8 mouse cellular contexts compared by ENCODE assay signal in the genomic region with DNA sequence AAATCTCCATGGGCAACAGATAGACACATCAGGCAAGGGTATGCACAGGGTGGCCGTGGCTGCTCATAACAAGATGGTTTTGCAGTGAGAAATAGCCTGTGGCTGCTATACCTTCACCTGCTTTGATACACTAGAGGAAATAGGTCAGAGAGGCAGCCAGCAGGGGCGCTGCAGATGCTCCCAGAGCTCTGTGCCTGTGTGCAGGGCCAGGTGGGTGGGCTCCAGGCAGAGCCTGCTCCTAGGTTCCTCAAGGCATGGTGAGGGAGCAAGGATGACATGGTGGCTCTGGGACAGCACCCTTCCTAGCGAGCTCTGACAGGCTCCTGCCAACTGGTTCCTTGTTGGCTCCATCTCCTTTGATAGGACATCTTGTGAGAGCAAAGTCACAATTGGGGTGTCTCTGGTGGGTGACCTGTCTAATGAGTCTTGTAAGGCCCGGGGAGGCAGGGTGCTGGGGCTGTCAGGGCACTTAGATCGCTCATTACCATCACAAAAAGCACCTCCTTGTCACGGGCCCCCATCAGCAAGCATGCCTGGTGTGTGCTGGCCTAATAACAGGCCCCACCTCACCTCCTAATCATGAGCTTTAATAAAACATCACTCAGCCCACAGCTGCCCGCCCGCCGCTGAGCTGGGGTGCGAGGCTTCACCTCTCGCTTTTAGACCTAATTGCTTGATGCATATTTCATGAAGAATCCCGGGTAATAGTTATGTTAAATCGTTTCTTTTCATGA. TPM values are rescaled to one million over a fixed set of nuclear protein-coding genes. Genes with fewer than 3 reads are reported as not detected.
A peak's percentile ranks its signal among the peaks of the same experiment; 100 is the strongest.
DNase-seq lines count a peak whose midpoint lies in the region; ATAC-seq and TF ChIP-seq lines count a peak whose summit lies in the region.

No protein-coding gene starts in this region.

- no peaks in the 10 kb centered on the region for H3K9me3 ChIP-seq in kidney, embryonic 16.5 days (ENCODE audit: low read length)
- no peaks in the 10 kb centered on the region for H3K9me3 ChIP-seq in ES-E14 (ENCODE audit: control insufficient read depth, insufficient read depth, low read depth, low read length)
- no peaks in the 10 kb centered on the region for H3K9me3 ChIP-seq in forebrain, embryonic 13.5 days (replicated peaks)
- H3K9me3 ChIP-seq in midbrain, embryonic 16.5 days (replicated peaks; ENCODE audit: control insufficient read depth, low read length, poor library complexity, severe bottlenecking): no peaks in the 10 kb centered on the region

- no peak overlapping the region for H3K4me2 ChIP-seq in kidney, embryonic 16.5 days (replicated peaks; ENCODE audit: low read depth, low read length)
- 0 out of 2 replicates have a peak overlapping the region, but pooled peaks have one; percentile 7 for H3K4me2 ChIP-seq in forebrain, embryonic 13.5 days
- no peak overlapping the region for H3K4me2 ChIP-seq in midbrain, embryonic 16.5 days (ENCODE audit: low read length)

- no peak overlapping the region for H3K9ac ChIP-seq in kidney, embryonic 16.5 days (replicated peaks; ENCODE audit: low read length)
- H3K9ac ChIP-seq in ES-E14 (ENCODE audit: insufficient read depth, low read depth, low read length, poor library complexity, severe bottlenecking): no peak overlapping the region
- no peak overlapping the region for H3K9ac ChIP-seq in forebrain, embryonic 13.5 days
- H3K9ac ChIP-seq in midbrain, embryonic 16.5 days (ENCODE audit: low read depth, low read length): no peak overlapping the region

- peaks cover 12% of the 10 kb centered on the region for H3K4me1 ChIP-seq in kidney, embryonic 16.5 days (ENCODE audit: insufficient read depth, low read length)
- peaks cover 8 to 27% of the 10 kb centered on the region in 2 experiments for H3K4me1 ChIP-seq in ES-E14 (ENCODE audit: control insufficient read depth in 2 of 2, insufficient read depth in 2 of 2, low read length in 2 of 2, poor library complexity in 1 of 2)
- peaks cover 73% of the 10 kb centered on the region for H3K4me1 ChIP-seq in forebrain, embryonic 13.5 days
- H3K4me1 ChIP-seq in midbrain, embryonic 16.5 days (ENCODE audit: control insufficient read depth, insufficient read depth, low read length): peaks cover 4% of the 10 kb centered on the region; the same call in 1 of the 2 replicates

- H3K36me3 ChIP-seq in kidney, embryonic 16.5 days (ENCODE audit: insufficient read depth, low read length): no peaks in the 10 kb centered on the region
- peaks cover 4% of the 10 kb centered on the region; the same call in 1 of the 2 replicates for H3K36me3 ChIP-seq in ES-E14 (ENCODE audit: control insufficient read depth, insufficient read depth, low read length, poor library complexity, severe bottlenecking)
- peaks cover 5% of the 10 kb centered on the region; the same call in 1 of the 2 replicates for H3K36me3 ChIP-seq in forebrain, embryonic 13.5 days (ENCODE audit: poor library complexity, severe bottlenecking)
- H3K36me3 ChIP-seq in midbrain, embryonic 16.5 days (ENCODE audit: control insufficient read depth, insufficient read depth, low read length): no peaks in the 10 kb centered on the region

- in situ Hi-C loops in ES-E14 (cut with MboI; ENCODE audit: low sequenced_read_pairs in 2 of 2, unreplicated experiment in 2 of 2): no loop called here

- no peak for ATAC-seq in kidney, embryonic 16.5 days (ENCODE audit: low FRiP score, low TSS enrichment)
- peak; percentile 78 for ATAC-seq in forebrain, embryonic 13.5 days
- ATAC-seq in midbrain, embryonic 16.5 days: peak; percentile 61; the same call in 1 of the 2 replicates
- no peak for ATAC-seq in erythroid progenitor cell, adult 5-6 weeks (replicated peaks; ENCODE audit: low FRiP score, poor library complexity, severe bottlenecking)

- DNase-seq in kidney, postnatal 4 days: peak; percentile 70 to 77
- DNase-seq in ES-E14 (ENCODE audit: low read depth, low spot score): peak; percentile 61
- no peak for DNase-seq in ovary, adult 18-20 months (ENCODE audit: low spot score)
- DNase-seq in adrenal gland, adult 2 months: no peak

- WGBS in kidney, embryonic 16.5 days: 71% methylated on average over 13 of the region's 13 CpGs
- 26% methylated on average over 13 of the region's 13 CpGs for WGBS in forebrain, embryonic 13.5 days
- 24% methylated on average over 13 of the region's 13 CpGs for WGBS in midbrain, embryonic 16.5 days

- H3K27me3 ChIP-seq in kidney, embryonic 16.5 days (ENCODE audit: insufficient read depth, low read length): no peaks in the 10 kb centered on the region
- no peaks in the 10 kb centered on the region for H3K27me3 ChIP-seq in forebrain, embryonic 13.5 days
- H3K27me3 ChIP-seq in midbrain, embryonic 16.5 days (ENCODE audit: control insufficient read depth, insufficient read depth, low read depth, low read length): no peaks in the 10 kb centered on the region

- no peak overlapping the region for H3K27ac ChIP-seq in kidney, embryonic 16.5 days (ENCODE audit: low read length)
- no peak overlapping the region for H3K27ac ChIP-seq in ES-E14 (ENCODE audit: insufficient read depth, low read depth, low read length, poor library complexity, severe bottlenecking)
- H3K27ac ChIP-seq in forebrain, embryonic 13.5 days: peak overlapping the region; percentile 85
- H3K27ac ChIP-seq in midbrain, embryonic 16.5 days (ENCODE audit: low read length): no peak overlapping the region

- no peak overlapping the region for H3K4me3 ChIP-seq in kidney, embryonic 16.5 days (ENCODE audit: low read length)
- no peak overlapping the region for H3K4me3 ChIP-seq in ES-E14 (ENCODE audit: insufficient read depth in 1 of 2, low read depth in 1 of 2, low read length in 2 of 2, poor library complexity in 1 of 2, severe bottlenecking in 1 of 2)
- H3K4me3 ChIP-seq in forebrain, embryonic 13.5 days: no peak overlapping the region
- no peak overlapping the region for H3K4me3 ChIP-seq in midbrain, embryonic 16.5 days (ENCODE audit: low read depth, low read length)

TF ChIP-seq in ES-E14, 5 proteins besides CTCF, POLR2A, EP300 and RAD21:
- TF ChIP-seq ZC3H11A (IDR thresholded peaks at IDR 0.05; ENCODE audit: borderline replicate concordance, low read depth, low read length) (no peak), CHD2 (IDR thresholded peaks at IDR 0.05; ENCODE audit: low read depth, low read length) (no peak), ZNF384 (IDR thresholded peaks at IDR 0.05; ENCODE audit: low read depth, low read length) (no peak), MAFK (IDR thresholded peaks at IDR 0.05; ENCODE audit: insufficient read depth, low read depth, low read length) (no peak), HCFC1 (IDR thresholded peaks at IDR 0.05; ENCODE audit: borderline replicate concordance, insufficient read depth, low read length) (no peak)

RNA-seq across cellular contexts. Expression of a gene that starts 18.3 kb away (rescaled TPM):
- 70.6 and 81.9 TPM in 2 replicates for polyA plus RNA-seq in kidney, embryonic 16.5 days (2015; fragmentation: Nextera tagmentation; extraction: Ambion mirVana)
- 30.7 and 38.1 TPM in 2 replicates for total RNA-seq in ES-E14 (2012; rRNA removed)
- 72.5 and 74.0 TPM in 2 replicates for polyA plus RNA-seq in forebrain, embryonic 13.5 days (2015; fragmentation: Nextera tagmentation; extraction: Ambion mirVana)
- polyA plus RNA-seq in midbrain, embryonic 16.5 days (2015; fragmentation: Nextera tagmentation; extraction: Ambion mirVana): 70.6 and 72.5 TPM in 2 replicates
- 261 and 374 TPM in 2 replicates for total RNA-seq in erythroid progenitor cell, adult 5-6 weeks (2015; ENCODE audit: low replicate concordance)
- total RNA-seq in erythroid progenitor cell, adult 5-6 weeks (2017; ENCODE audit: low replicate concordance): 263 and 320 TPM in 2 replicates
- 100 to 1,000 TPM; 298 to 434 TPM for total RNA-seq in adrenal gland, adult 2 months (2021)
- 136 and 197 TPM in 2 replicates for polyA plus RNA-seq in adrenal gland, adult 2 months (2012; rRNA removed)

Comparison
In these comparisons a context has a peak if more than half of its experiments do, and no peak if none do; other contexts are left out.
1. DNase-seq: peak in kidney, postnatal 4 days (2 of 2) and ES-E14 (single experiment); none in ovary, adult 18-20 months (single experiment) and adrenal gland, adult 2 months (single experiment).
2. ATAC-seq: peak in forebrain, embryonic 13.5 days (single experiment) and midbrain, embryonic 16.5 days (single experiment); none in kidney, embryonic 16.5 days (single experiment) and erythroid progenitor cell, adult 5-6 weeks (single experiment).